Mouse (Mus musculus): ENCODE measurements around the gene Cbx5. TPM values are rescaled to one million over a fixed set of nuclear protein-coding genes. Genes with fewer than 3 reads are reported as not detected.

Cbx5 gene
- polyA plus RNA-seq, 1 experiment from 2014 or later = 176 TPM

- peaks cover 32% of the 10 kb centered on the region for H3K4me1 ChIP-seq
- 38% methylated on average over 5 of the region's 5 CpGs for WGBS
- no peak overlapping the region for H3K4me2 ChIP-seq (replicated peaks)
- no peaks in the 10 kb centered on the region for H3K9me3 ChIP-seq
- no peaks in the 10 kb centered on the region for H3K36me3 ChIP-seq
- no peak overlapping the region for H3K27ac ChIP-seq
- H3K9ac ChIP-seq = no peak overlapping the region
- no peak for ATAC-seq (ENCODE audit: insufficient number of reproducible peaks, insufficient read depth, low FRiP score, low TSS enrichment)
- H3K27me3 ChIP-seq = peaks cover 61% of the 10 kb centered on the region
- H3K4me3 ChIP-seq = no peak overlapping the region
These were observed 73.7 kb downstream of the Cbx5 start for GRCm38 (mm10) chr15:103165924-103166323.

GRCm38 (mm10) chr15:103165379-103165778, 74.2 kb downstream of the Cbx5 start:
- Histone ChIP-seq H3K27me3 (peaks cover 55% of the 10 kb centered on the region), H3K9ac (no peak overlapping the region), H3K9me3 (no peaks in the 10 kb centered on the region), H3K4me3 (no peak overlapping the region), H3K36me3 (no peaks in the 10 kb centered on the region), H3K4me2 (replicated peaks) (no peak overlapping the region), H3K4me1 (peaks cover 31% of the 10 kb centered on the region), H3K27ac (no peak overlapping the region)
- 1% methylated on average over 13 of the region's 13 CpGs for WGBS
- ATAC-seq (ENCODE audit: insufficient number of reproducible peaks, insufficient read depth, low FRiP score, low TSS enrichment) = no peak

GRCm38 (mm10) chr15:103163182-103163919, 76.3 kb downstream of the Cbx5 start:
- 8% methylated on average over 25 of the region's 25 CpGs for WGBS
- peak overlapping the region; percentile 52 for H3K4me2 ChIP-seq (replicated peaks)
- H3K4me3 ChIP-seq = peak overlapping the region; percentile 66
- peaks cover 35% of the 10 kb centered on the region for H3K27me3 ChIP-seq
- H3K9me3 ChIP-seq = no peaks in the 10 kb centered on the region
- H3K4me1 ChIP-seq = peaks cover 12% of the 10 kb centered on the region
- ATAC-seq (ENCODE audit: insufficient number of reproducible peaks, insufficient read depth, low FRiP score, low TSS enrichment) = peak; percentile 83
- no peaks in the 10 kb centered on the region for H3K36me3 ChIP-seq
- peak overlapping the region; percentile 57 for H3K9ac ChIP-seq
- H3K27ac ChIP-seq = no peak overlapping the region; the same call in 1 of the 2 replicates

GRCm38 (mm10) chr15:103157585-103157984, 82.0 kb downstream of the Cbx5 start:
- Histone ChIP-seq H3K9ac (no peak overlapping the region), H3K36me3 (no peaks in the 10 kb centered on the region), H3K27me3 (peaks cover 28% of the 10 kb centered on the region), H3K4me2 (replicated peaks) (no peak overlapping the region), H3K4me1 (peaks cover 4% of the 10 kb centered on the region), H3K9me3 (no peaks in the 10 kb centered on the region), H3K27ac (no peak overlapping the region), H3K4me3 (no peak overlapping the region)
- no peak for ATAC-seq (ENCODE audit: insufficient number of reproducible peaks, insufficient read depth, low FRiP score, low TSS enrichment)
- 73% methylated on average over 10 of the region's 10 CpGs for WGBS

- Histone ChIP-seq H3K4me2 (replicated peaks) (no peak overlapping the region), H3K9me3 (no peaks in the 10 kb centered on the region), H3K4me3 (no peak overlapping the region), H3K4me1 (no peaks in the 10 kb centered on the region), H3K27ac (no peak overlapping the region), H3K27me3 (peaks cover 28% of the 10 kb centered on the region), H3K36me3 (no peaks in the 10 kb centered on the region), H3K9ac (no peak overlapping the region)
- 44% methylated on average over 7 of the region's 7 CpGs for WGBS
- no peak for ATAC-seq (ENCODE audit: insufficient number of reproducible peaks, insufficient read depth, low FRiP score, low TSS enrichment)
These were observed 82.7 kb downstream of the Cbx5 start for GRCm38 (mm10) chr15:103156890-103157289.

- no peak overlapping the region for H3K4me3 ChIP-seq
- no peak for ATAC-seq (ENCODE audit: insufficient number of reproducible peaks, insufficient read depth, low FRiP score, low TSS enrichment)
- H3K27me3 ChIP-seq = peaks cover 28% of the 10 kb centered on the region
- no peak overlapping the region for H3K9ac ChIP-seq
- no peaks in the 10 kb centered on the region for H3K36me3 ChIP-seq
- 21% methylated on average over 32 of the region's 32 CpGs for WGBS
- H3K9me3 ChIP-seq = no peaks in the 10 kb centered on the region
- H3K4me2 ChIP-seq (replicated peaks) = no peak overlapping the region
- no peak overlapping the region for H3K27ac ChIP-seq
- no peaks in the 10 kb centered on the region for H3K4me1 ChIP-seq
These were observed 84.0 kb downstream of the Cbx5 start for GRCm38 (mm10) chr15:103155366-103156321.

- no peak overlapping the region for H3K27ac ChIP-seq
- H3K36me3 ChIP-seq = no peaks in the 10 kb centered on the region
- no peaks in the 10 kb centered on the region for H3K9me3 ChIP-seq
- WGBS = 79% methylated on average over 4 of the region's 4 CpGs
- H3K4me2 ChIP-seq (replicated peaks) = no peak overlapping the region
- no peaks in the 10 kb centered on the region for H3K4me1 ChIP-seq
- no peak for ATAC-seq (ENCODE audit: insufficient number of reproducible peaks, insufficient read depth, low FRiP score, low TSS enrichment)
- H3K4me3 ChIP-seq = no peak overlapping the region
- no peak overlapping the region for H3K9ac ChIP-seq
- H3K27me3 ChIP-seq = peaks cover 49% of the 10 kb centered on the region
These were observed 86.6 kb downstream of the Cbx5 start for GRCm38 (mm10) chr15:103152890-103153610.

GRCm38 (mm10) chr15:103152371-103152770, 87.2 kb downstream of the Cbx5 start:
- peaks cover 52% of the 10 kb centered on the region for H3K27me3 ChIP-seq
- no peak overlapping the region for H3K4me2 ChIP-seq (replicated peaks)
- H3K4me1 ChIP-seq = no peaks in the 10 kb centered on the region
- no peak overlapping the region for H3K9ac ChIP-seq
- H3K36me3 ChIP-seq = no peaks in the 10 kb centered on the region
- H3K27ac ChIP-seq = no peak overlapping the region
- H3K9me3 ChIP-seq = no peaks in the 10 kb centered on the region
- H3K4me3 ChIP-seq = no peak overlapping the region
- 87% methylated on average over 3 of the region's 3 CpGs for WGBS
- ATAC-seq (ENCODE audit: insufficient number of reproducible peaks, insufficient read depth, low FRiP score, low TSS enrichment) = no peak

- Histone ChIP-seq H3K4me1 (peaks cover 5% of the 10 kb centered on the region), H3K4me2 (replicated peaks) (no peak overlapping the region), H3K27ac (no peak overlapping the region), H3K36me3 (no peaks in the 10 kb centered on the region), H3K9me3 (no peaks in the 10 kb centered on the region), H3K4me3 (no peak overlapping the region), H3K27me3 (peaks cover 73% of the 10 kb centered on the region), H3K9ac (no peak overlapping the region)
- ATAC-seq (ENCODE audit: insufficient number of reproducible peaks, insufficient read depth, low FRiP score, low TSS enrichment) = no peak
- 46% methylated on average over 9 of the region's 9 CpGs for WGBS
These were observed 91.8 kb downstream of the Cbx5 start for GRCm38 (mm10) chr15:103147779-103148178.

GRCm38 (mm10) chr15:103147422-103147690, 92.3 kb downstream of the Cbx5 start:
- no peaks in the 10 kb centered on the region for H3K9me3 ChIP-seq
- no peak overlapping the region for H3K27ac ChIP-seq
- ATAC-seq (ENCODE audit: insufficient number of reproducible peaks, insufficient read depth, low FRiP score, low TSS enrichment) = no peak
- H3K27me3 ChIP-seq = peaks cover 75% of the 10 kb centered on the region
- 18% methylated on average over 3 of the region's 3 CpGs for WGBS
- H3K36me3 ChIP-seq = no peaks in the 10 kb centered on the region
- H3K4me2 ChIP-seq (replicated peaks) = peak overlapping the region; percentile 83
- H3K9ac ChIP-seq = no peak overlapping the region
- H3K4me3 ChIP-seq = 0 out of 2 replicates have a peak overlapping the region, but pooled peaks have one; percentile 39
- H3K4me1 ChIP-seq = peaks cover 5% of the 10 kb centered on the region

GRCm38 (mm10) chr15:103146627-103147421, 92.8 kb downstream of the Cbx5 start:
- Histone ChIP-seq H3K27ac (no peak overlapping the region), H3K9me3 (no peaks in the 10 kb centered on the region), H3K9ac (peak overlapping the region; percentile 50), H3K36me3 (no peaks in the 10 kb centered on the region), H3K27me3 (peaks cover 77% of the 10 kb centered on the region), H3K4me1 (peaks cover 5% of the 10 kb centered on the region), H3K4me3 (peak overlapping the region; percentile 39), H3K4me2 (replicated peaks) (peak overlapping the region; percentile 83)
- WGBS = under 1% methylated on average over 57 of the region's 57 CpGs
- no peak; the same call in 1 of the 2 replicates for ATAC-seq (ENCODE audit: insufficient number of reproducible peaks, insufficient read depth, low FRiP score, low TSS enrichment)

Data from embryonic facial prominence, embryonic 12.5 days (tissue).